Mouse (Mus musculus) intestine, embryonic 16.5 days (tissue): Measurements from ENCODE around the gene AU040320. TPM values are rescaled to one million over a fixed set of nuclear protein-coding genes. Genes with fewer than 3 reads are reported as not detected.

Source experiments
- ATAC-seq: fragments of 200-750 bp; cut with Nextera tagmentation; 2 replicates; pipeline ENCODE4 v1.8.0; 2017; ENCODE audit warnings: moderate TSS enrichment, moderate library complexity
- H3K27ac ChIP-seq: fragments of 300-500 bp; sonication (generic); 2 replicates; pipeline ENCODE4 v1.5.1; 2014; ENCODE audit warnings: mild to moderate bottlenecking, low read length
- H3K27me3 ChIP-seq: fragments of 300-500 bp; sonication (generic); replicated peaks from 2 replicates; pipeline ENCODE4 v1.6.1; 2014; ENCODE audit warnings: low read length, control low read depth, mixed read lengths; ENCODE audit not compliant: control insufficient read depth, insufficient read depth
- H3K36me3 ChIP-seq: fragments of 300-500 bp; sonication (generic); 2 replicates; pipeline ENCODE4 v1.6.1; 2014; ENCODE audit warnings: low read length, control low read depth; ENCODE audit not compliant: control insufficient read depth, insufficient read depth
- H3K4me1 ChIP-seq: fragments of 300-500 bp; sonication (generic); 2 replicates; pipeline ENCODE4 v1.6.1; 2014; ENCODE audit warnings: low read length, control low read depth, mixed read lengths; ENCODE audit not compliant: control insufficient read depth, insufficient read depth
- H3K4me2 ChIP-seq: fragments of 300-500 bp; sonication (generic); 2 replicates; pipeline ENCODE4 v1.6.1; 2014; ENCODE audit warnings: low read depth, low read length, control low read depth
- H3K4me3 ChIP-seq: fragments of 300-500 bp; sonication (generic); 2 replicates; pipeline ENCODE4 v1.5.1; 2014; ENCODE audit warnings: mild to moderate bottlenecking, low read length
- H3K9ac ChIP-seq: fragments of 300-500 bp; sonication (generic); 2 replicates; pipeline ENCODE4 v1.6.1; 2014; ENCODE audit warnings: low read depth, low read length
- H3K9me3 ChIP-seq: fragments of 300-500 bp; sonication (generic); 2 replicates; pipeline ENCODE4 v1.6.1; 2016; ENCODE audit warnings: low read length, control low read depth; ENCODE audit not compliant: control insufficient read depth
- WGBS: fragments of 180-500 bp; shearing (Covaris S2); extraction: QIAGEN DNeasy Blood & Tissue Kit; methylation state at CpG from one replicate; pipeline ENCODE4 v1.1.7; 2014; 5-methylcytosine and 5-hydroxymethylcytosine counted together
- polyA plus RNA-seq: library from polyadenylated mRNA; unstranded; fragments of >200 nt; fragmentation: Nextera tagmentation; extraction: Ambion mirVana; gene quantifications from 2 replicates; pipeline ENCODE4 v1.2.1, GENCODE M21; 2015

AU040320 gene
- polyA plus RNA-seq, 1 experiment from 2014 or later: 36.4 TPM

DNA sequence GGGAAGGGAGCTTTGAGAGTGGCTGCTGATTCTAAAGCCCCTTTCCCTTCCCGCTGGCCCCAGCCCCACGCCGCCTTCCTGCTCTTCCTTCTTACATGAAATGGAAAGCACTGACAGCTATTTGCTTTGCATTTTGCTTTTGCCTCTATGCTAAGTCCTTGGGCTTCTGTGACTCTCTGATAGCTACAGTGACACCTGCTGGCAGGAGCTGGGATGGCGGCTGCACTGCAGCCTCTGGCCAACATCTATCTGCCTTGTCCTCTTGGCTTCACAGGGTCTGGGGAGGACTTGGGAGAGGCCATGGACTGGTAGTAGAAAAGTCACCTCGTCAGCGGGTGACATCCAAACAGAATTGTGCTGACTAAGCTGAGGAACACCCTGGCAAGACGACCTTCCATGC, 86.5 kb downstream of the AU040320 start:
- Histone ChIP-seq H3K9ac (no peak overlapping the region), H3K9me3 (no peaks in the 10 kb centered on the region), H3K27ac (no peak overlapping the region), H3K27me3 (no peaks in the 10 kb centered on the region), H3K4me3 (no peak overlapping the region), H3K4me2 (no peak overlapping the region), H3K36me3 (0 out of 2 replicates have a peak, but pooled peaks cover 4% of the 10 kb centered on the region), H3K4me1 (peaks cover 4% of the 10 kb centered on the region; the same call in 1 of the 2 replicates)
- peak; percentile 70; the same call in 1 of the 2 replicates for ATAC-seq
- 16% methylated on average over 7 of the region's 7 CpGs for WGBS

DNA sequence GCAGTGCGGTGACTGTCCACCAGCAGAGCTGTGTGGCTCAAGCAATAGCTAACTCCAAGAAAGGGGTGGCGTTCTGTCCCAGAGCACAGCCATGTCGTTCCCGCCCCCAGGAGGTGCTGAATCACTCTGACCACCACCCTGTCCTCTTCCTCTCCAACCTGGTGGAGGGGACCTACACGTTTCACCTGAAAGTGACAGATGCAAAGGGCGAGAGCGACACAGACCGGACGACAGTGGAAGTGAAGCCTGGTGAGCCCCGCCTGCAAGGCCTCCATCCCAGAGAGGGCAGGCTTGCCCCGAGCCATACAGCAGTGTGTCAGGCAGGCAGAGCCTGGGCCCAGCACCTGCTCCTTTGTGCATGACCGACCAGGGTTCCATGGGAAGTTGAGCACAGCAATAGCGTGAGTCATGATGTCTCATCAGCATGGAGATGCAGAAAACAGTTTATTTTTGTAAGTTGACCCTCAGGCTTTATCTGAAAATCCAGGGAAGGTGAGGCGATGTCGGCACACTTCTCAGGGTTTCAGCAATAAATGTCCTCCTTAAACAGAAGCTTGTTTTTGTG, 87.7 kb downstream of the AU040320 start:
- no peak overlapping the region for H3K4me3 ChIP-seq
- ATAC-seq: no peak
- 0 out of 2 replicates have a peak, but pooled peaks cover 4% of the 10 kb centered on the region for H3K36me3 ChIP-seq
- no peak overlapping the region for H3K9ac ChIP-seq
- H3K9me3 ChIP-seq: no peaks in the 10 kb centered on the region
- WGBS: 93% methylated on average over 15 of the region's 15 CpGs
- no peaks in the 10 kb centered on the region for H3K27me3 ChIP-seq
- H3K4me1 ChIP-seq: peaks cover 4% of the 10 kb centered on the region; the same call in 1 of the 2 replicates
- H3K27ac ChIP-seq: no peak overlapping the region
- H3K4me2 ChIP-seq: no peak overlapping the region

DNA sequence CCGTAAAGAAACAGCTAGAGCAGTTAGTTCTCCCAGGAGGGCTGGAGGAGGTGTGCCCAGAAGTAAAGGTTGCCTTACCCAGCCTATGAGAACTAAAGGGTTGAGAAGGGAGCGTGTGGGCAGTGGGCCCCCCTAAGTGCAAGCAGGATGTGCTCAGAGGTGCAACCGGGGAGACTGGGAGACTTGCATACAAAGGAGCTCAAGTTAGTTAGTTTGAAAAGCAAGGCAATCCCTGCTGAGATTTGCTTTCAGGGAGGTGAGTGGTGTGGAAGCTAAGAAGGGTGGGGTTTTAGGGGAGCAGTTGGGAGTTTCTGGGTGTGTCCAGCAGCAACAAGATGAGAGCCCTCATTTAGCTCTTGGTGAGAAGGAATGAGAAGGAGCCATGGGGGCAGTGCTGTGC, 89.6 kb downstream of the AU040320 start:
- no peaks in the 10 kb centered on the region for H3K9me3 ChIP-seq
- peaks cover 4% of the 10 kb centered on the region; the same call in 1 of the 2 replicates for H3K4me1 ChIP-seq
- no peak overlapping the region for H3K4me3 ChIP-seq
- H3K36me3 ChIP-seq: no peaks in the 10 kb centered on the region; the same call in 1 of the 2 replicates
- 61% methylated on average over 3 of the region's 3 CpGs for WGBS
- H3K4me2 ChIP-seq: no peak overlapping the region
- H3K27ac ChIP-seq: no peak overlapping the region
- H3K9ac ChIP-seq: no peak overlapping the region
- H3K27me3 ChIP-seq: no peaks in the 10 kb centered on the region
- no peak for ATAC-seq

DNA sequence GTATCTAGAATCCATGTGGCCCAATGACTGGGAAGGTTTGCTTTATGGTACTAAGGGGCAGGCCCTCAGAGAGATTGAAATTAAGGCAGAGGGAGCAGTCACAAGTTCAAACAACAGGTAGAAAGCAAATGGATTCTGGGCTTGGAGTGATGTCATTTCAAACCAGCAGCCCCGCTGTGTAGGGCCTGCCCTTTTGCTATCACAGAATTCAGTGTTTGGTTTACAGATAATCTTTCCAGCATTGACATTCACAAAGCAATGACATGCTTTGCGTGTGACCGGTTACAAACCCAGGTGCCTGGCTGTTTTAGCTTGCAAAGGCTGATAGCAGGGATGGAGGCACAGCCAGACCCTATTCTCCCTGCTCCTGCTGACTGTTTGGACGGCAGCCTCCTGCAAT, 92.3 kb downstream of the AU040320 start:
- 74% methylated on average over 4 of the region's 4 CpGs for WGBS
- no peaks in the 10 kb centered on the region; the same call in none of the 2 replicates for H3K36me3 ChIP-seq
- no peak for ATAC-seq

DNA sequence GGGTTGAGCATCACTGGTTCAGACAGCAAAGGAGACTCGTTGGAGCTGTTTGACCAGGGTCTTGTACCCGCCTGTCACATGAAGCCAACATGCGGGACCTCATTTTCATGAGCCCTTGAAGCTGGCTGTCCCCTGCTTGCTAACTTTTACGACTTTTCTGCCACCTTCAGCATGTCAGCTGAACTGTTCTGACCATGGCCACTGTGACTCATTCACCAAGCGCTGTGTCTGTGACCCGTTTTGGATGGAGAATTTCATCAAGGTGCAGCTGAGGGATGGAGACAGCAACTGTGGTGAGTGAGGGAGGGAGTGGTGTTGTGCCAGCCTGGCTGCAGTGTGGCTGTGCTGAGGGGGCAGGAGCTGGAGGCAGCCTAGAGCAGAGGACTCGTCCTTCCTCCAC, 93.6 kb downstream of the AU040320 start:
- no peaks in the 10 kb centered on the region for H3K9me3 ChIP-seq
- no peaks in the 10 kb centered on the region for H3K4me1 ChIP-seq
- no peak for ATAC-seq
- no peak overlapping the region for H3K9ac ChIP-seq
- H3K27ac ChIP-seq: no peak overlapping the region
- H3K27me3 ChIP-seq: no peaks in the 10 kb centered on the region
- H3K36me3 ChIP-seq: no peaks in the 10 kb centered on the region; the same call in none of the 2 replicates
- H3K4me3 ChIP-seq: no peak overlapping the region
- WGBS: 55% methylated on average over 7 of the region's 7 CpGs
- H3K4me2 ChIP-seq: no peak overlapping the region

More for the DNA sequence above, 92.3 kb downstream of the AU040320 start:
- no peak overlapping the region for H3K27ac ChIP-seq
- no peak overlapping the region for H3K4me3 ChIP-seq
- no peak overlapping the region for H3K9ac ChIP-seq
- H3K4me1 ChIP-seq: no peaks in the 10 kb centered on the region
- no peaks in the 10 kb centered on the region for H3K9me3 ChIP-seq
- H3K27me3 ChIP-seq: no peaks in the 10 kb centered on the region
- no peak overlapping the region for H3K4me2 ChIP-seq

DNA sequence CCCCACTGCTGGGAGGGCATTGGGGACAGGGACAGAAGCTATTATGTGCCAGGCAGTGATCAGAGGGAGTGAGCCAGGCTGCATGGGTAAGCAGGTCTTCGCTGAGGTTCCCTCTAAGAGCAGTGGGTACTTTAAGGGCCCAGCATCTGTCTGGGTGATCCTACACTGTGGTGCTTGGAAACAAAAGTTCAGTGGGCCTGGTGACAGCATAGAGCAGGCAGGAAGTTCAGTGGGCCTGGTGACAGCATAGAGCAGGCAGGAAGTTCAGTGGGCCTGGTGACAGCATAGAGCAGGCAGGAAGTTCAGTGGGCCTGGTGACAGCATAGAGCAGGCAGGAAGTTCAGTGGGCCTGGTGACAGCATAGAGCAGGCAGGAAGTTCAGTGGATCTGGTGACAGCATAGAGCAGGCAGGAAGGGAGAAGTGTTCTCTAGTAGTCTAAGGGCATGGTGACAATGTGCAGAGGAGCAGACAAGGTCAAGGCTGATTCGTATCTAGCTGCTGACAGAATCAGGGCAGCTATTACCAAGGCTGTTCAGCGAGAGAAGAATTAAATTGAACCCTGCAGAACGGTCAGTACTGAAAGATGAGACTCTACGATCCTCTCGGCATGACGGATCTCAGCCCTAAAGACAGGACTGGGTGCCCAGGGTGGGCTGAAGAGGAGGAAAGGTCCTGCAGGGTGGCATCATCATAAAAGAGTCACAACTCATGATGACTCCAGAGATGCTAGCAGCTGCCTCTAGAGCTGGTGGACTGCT, 96.9 kb downstream of the AU040320 start:
- no peaks in the 10 kb centered on the region; the same call in none of the 2 replicates for H3K36me3 ChIP-seq
- no peak for ATAC-seq
- H3K4me2 ChIP-seq: no peak overlapping the region
- H3K27ac ChIP-seq: no peak overlapping the region
- no peak overlapping the region for H3K9ac ChIP-seq
- H3K4me1 ChIP-seq: no peaks in the 10 kb centered on the region
- no peaks in the 10 kb centered on the region for H3K9me3 ChIP-seq
- H3K27me3 ChIP-seq: no peaks in the 10 kb centered on the region
- WGBS: 77% methylated on average over 7 of the region's 7 CpGs
- H3K4me3 ChIP-seq: no peak overlapping the region

DNA sequence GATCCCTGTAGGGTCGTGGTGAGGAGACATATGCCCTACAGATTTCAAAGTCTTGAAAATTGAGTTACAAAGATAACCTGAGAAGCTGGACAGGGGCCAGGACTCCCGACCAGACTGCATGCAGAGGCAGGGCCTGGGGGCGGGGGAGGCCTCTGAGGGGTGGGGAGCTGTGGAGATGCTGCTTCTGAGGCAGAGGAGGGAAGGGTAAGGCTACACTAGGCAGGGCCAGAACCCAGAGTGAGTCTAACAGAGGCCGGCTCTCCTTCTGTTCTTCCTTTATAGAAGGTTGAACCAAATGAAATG, 97.4 kb downstream of the AU040320 start:
- Histone ChIP-seq H3K4me2 (no peak overlapping the region), H3K9me3 (no peaks in the 10 kb centered on the region), H3K36me3 (no peaks in the 10 kb centered on the region; the same call in none of the 2 replicates), H3K27me3 (no peaks in the 10 kb centered on the region), H3K27ac (no peak overlapping the region), H3K9ac (no peak overlapping the region), H3K4me1 (no peaks in the 10 kb centered on the region), H3K4me3 (no peak overlapping the region)
- no peak for ATAC-seq
- WGBS: 59% methylated on average over 4 of the region's 4 CpGs

DNA sequence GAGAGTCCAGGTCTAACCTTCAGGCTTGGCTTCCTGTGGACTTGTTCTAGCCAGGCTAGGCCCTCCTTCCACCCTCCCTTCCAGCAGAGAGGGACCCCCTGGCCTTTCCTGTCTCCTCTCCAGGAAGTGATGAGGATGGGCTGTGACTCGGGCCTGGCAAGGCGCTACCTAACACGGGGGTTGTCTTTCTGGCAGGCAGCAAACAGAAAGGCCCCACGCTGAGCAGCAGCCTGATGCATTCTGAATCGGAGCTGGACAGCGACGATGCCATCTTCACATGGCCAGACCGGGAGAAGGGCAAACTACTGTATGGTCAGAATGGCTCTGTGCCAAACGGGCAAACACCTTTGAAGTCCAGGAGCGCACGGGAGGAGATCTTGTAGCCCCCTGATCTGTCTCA, 99.6 kb downstream of the AU040320 start:
- Histone ChIP-seq H3K36me3 (no peaks in the 10 kb centered on the region; the same call in 1 of the 2 replicates), H3K4me3 (no peak overlapping the region), H3K9me3 (no peaks in the 10 kb centered on the region), H3K27ac (no peak overlapping the region), H3K9ac (no peak overlapping the region), H3K4me1 (no peaks in the 10 kb centered on the region), H3K4me2 (no peak overlapping the region), H3K27me3 (no peaks in the 10 kb centered on the region)
- WGBS: 65% methylated on average over 11 of the region's 11 CpGs
- ATAC-seq: no peak

DNA sequence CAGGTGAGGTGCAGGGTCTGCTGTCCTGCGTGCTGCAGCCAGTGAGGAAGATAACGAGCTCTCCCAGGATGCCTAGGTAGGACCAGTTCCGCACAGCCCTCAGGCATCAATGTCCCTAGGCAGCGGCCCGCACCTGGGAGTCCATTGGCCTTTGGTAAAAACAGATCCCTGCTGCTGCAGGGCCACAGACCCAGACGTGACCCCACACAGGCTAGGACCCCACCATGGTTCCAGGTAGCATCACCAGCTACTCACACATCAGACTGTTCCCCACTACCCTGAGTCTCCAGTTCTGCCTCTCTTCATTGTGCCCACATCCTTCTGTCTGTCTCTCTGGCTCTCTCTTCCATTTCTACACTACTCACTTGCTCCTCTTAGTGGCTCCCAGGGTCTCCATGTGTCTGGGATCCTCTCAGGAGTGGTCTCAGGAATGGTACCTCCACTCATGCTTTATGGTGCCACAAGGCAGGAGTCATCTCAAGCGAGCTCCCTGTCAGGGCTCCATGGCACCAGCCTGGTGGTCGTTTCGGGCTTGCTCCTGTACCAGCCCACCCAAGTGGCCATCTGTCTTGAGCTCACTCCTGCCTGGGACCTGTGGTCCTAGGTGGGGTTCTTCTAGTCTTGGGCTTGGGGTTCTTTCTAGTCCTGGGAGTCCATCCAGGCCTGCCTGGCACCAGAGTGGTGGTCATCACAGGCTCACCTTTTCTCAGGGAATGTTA, 107.1 kb downstream of the AU040320 start:
- no peaks in the 10 kb centered on the region for H3K36me3 ChIP-seq
- no peak overlapping the region for H3K4me2 ChIP-seq
- WGBS: 89% methylated on average over 9 of the region's 9 CpGs

More for the DNA sequence above, 107.1 kb downstream of the AU040320 start:
- H3K27ac ChIP-seq: no peak overlapping the region
- H3K4me1 ChIP-seq: no peaks in the 10 kb centered on the region
- no peak overlapping the region for H3K9ac ChIP-seq
- no peaks in the 10 kb centered on the region for H3K9me3 ChIP-seq
- H3K4me3 ChIP-seq: no peak overlapping the region
- H3K27me3 ChIP-seq: no peaks in the 10 kb centered on the region
- 0 out of 2 replicates have a peak, but pooled peaks have one; percentile 18 for ATAC-seq
